Mouse (Mus musculus) urinary bladder, adult 2 months (tissue): ENCODE data around the gene Ankrd27. TPM values are rescaled to one million over a fixed set of nuclear protein-coding genes. Genes with fewer than 3 reads are reported as not detected.

ENCODE experiments used
- DNase-seq: peaks from one replicate; pipeline ENCODE4 v3.0.0; 2022; ENCODE audit warnings: low spot score
- polyA plus RNA-seq: library from polyadenylated mRNA; depleted of rRNA; stranded (reverse); fragments of >200 nt; gene quantifications from 2 replicates; pipeline ENCODE4 v1.2.3, GENCODE M21; 2012

The Ankrd27 gene
- polyA plus RNA-seq, 1 experiment, result 27.8 TPM

- no peak for DNase-seq
These were observed 54.0 kb downstream of the Ankrd27 start for GRCm38 (mm10) chr7:35640072-35640471.

DNA sequence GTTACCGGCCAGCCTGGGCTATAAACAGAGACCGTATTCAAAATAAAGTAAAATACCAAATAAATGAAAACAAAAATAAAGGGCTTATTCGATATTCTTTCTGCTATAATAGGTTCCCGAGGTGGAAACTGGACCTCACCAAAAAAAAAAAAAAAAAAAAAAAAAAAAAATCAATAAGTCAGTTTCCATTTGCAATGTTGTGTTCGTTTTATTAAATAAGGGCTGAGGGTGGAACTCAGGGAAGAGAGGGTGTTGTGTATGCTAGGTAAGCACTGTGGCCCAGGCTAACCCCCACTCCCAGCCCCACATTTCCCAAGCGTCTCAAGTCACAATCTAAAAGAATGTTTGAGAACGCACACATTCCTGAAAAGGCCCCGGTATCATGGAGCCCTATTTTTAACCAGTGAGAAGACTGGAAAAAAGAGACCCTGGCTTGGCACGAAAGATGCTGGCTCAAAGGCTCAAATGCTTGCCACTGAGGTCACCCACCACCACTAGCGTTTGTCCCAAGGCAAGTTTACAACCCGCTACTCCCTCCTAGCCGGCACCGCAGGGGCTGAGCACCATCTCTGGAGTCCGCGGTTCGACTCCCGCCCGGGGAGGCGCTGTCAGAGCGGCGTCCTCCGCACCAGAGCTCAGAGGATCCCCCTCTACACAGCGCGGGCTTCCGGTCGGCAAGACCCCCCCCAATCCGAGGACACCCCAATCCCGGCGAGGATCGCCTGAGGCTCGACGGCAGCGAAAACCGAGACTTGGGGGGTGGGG, 60.5 kb downstream of the Ankrd27 start:
- peak; percentile 26 for DNase-seq

GRCm38 (mm10) chr7:35647101-35647698, 61.2 kb downstream of the Ankrd27 start, which contains the start of gene Pdcd5:
TSS of gene Pdcd5 (minus strand) at chr7:35647521.
- DNase-seq, result peak; percentile 96

DNA sequence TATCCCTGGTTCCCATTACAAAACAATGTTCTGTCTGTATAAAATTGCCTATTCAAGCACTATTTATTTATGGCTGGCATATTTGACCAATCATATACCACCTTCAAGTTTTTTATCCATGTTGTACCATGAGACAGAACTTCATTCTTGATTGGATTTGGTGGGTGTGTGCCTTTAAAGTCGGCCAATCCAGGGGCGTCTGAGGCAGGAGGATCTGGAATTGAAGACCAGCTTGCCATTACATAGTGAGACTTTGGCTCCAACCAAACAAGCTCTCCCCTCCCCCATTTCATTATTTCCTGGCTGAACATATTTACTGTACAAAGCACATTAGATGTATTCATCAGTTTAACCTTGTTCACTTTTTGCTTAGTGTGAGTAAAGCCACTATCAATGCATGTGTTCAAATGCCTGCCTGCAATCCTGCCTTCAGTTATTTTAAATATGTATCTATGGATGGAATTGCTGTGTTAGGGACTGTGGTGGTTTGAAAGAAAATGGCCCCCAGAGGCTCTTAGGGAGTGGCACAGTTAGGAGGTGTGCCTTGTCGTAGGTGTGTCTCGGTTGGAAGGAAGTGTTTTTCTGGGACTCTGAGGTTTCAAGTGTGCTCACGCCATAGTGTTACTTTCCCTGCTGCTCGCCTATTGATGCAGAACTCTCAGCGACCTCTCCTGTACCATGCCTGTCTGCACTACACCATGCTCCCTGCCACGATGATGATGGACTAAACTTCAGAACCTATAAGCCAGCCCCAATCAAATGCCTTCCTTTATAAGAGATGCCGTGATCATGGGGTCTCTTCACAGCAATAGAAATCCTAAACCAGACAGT, 62.4 kb downstream of the Ankrd27 start:
- DNase-seq, result no peak

DNA sequence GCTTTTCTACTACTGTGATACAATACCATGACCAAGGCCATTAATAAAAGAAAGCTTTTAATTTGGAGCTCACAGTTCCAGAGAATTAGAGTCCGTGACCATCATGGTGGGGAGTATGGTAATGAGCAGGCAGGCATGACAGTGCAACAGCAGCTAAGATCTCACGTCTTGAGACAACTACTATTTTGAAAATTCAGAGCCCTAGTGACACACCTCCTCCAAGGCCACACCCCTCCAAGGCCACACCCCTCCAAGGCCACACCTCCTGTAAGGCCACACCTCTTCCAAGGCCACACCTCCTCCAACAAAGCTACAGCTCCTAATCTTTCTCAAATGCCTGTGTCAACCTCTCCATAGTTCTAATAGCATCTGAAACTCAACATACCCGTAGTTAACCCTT, 63.0 kb downstream of the Ankrd27 start:
- DNase-seq, result no peak

DNA sequence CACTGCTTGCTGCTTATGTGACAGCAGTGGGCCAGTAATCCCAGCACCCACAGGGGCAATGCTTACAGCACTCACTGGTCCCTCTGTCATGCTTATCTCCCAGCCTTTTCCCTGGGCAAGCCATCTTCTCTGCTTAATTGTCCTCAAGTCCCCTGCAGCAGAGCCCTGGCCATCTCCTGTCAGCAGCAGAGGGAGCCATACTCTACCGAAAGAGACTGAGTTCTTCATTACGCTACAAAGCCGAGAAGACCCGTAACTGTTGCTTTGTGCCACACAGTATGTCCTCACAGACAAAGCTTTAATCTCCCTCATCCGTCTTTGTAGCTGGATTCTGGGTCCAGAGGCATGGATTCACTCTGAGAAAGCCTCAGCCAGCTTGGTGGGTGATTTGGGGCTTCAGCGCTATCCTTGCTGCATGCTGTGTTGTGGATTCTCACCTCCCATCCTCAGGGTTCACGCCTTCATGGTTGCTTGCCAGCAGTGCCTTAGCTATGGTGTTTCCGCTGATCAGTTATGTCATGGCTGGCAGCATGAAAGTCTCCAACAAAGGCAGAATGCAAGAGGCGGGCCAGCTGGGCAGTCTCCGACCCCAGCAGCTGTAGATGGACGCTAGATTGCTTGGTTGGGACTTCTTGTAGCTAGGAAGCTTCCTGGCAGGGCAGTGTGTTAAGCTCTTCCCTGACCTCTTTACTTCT, 64.8 kb downstream of the Ankrd27 start:
- no peak for DNase-seq

DNA sequence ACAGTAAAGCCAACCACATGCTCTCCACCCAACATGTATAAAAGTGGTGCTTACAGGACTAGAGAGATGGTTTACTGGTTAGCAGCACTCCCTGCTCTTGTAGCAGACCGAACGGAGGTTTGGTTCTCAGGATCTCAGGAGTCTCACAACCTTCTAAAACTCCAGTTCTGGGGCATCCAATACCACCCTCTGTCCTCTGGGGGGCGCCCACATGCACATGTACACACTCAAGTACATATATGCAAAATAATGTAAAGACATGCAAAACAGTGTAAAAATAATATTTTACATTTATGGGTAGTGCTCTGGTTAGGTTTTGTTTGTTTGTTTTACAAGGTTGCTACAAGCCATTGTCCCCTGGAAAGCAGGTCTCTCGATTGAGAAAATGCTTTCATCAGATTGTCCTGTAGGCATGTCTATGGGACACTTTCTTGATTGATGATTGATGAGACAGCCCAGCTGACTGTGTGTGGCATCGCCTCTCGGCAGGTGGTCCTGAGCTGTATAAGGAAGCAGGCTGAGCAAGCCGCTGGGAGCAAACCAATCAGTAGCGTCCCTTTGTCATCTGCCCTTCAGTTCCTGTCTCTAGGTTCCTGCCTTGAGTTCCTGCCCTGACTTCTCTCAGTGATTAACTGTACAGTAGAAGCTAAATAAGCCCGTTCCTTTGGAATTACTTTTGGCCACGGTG, 65.7 kb downstream of the Ankrd27 start:
- no peak for DNase-seq

DNA sequence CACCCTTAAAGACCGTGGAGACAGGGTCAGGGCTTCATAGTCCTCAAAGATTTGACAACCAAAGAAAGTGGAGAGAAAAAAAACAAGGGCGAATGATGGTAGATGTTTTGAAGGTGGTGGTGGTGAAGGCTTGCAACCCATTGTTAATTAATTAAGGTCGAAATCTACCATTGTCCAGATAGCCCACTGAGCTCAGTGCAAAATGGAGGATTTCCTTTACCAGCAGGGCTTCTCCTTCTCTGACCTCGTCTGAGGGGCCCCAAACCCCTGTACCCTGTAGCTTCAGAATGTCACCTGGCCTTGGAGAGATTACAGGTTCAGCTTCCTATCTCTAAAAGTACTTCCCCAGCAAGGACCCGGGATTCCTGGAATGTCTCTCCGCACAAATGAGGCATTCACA, 71.8 kb downstream of the Ankrd27 start:
- no peak for DNase-seq

DNA sequence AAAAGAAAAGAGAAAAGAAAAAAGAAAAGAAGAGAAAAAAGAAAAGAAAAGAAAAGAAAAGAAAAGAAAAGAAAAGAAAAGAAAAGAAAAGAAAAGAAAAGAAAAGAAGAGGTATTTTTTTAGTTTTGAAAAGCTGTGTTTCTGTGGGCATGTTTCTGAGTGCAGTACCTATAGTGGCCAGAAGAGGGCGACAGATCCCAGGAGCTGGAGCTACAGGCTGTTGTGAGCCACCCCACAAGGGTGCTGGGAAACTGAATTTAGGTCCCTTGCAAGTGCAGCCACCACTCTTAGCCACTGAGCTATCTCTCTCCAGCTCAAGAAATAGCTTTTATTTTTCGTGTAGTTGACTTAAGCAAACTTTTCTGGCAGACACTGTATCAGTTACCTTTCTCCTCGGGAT, 73.1 kb downstream of the Ankrd27 start:
- DNase-seq, result no peak

GRCm38 (mm10) chr7:35663790-35664376, 77.8 kb downstream of the Ankrd27 start:
- DNase-seq, result no peak

- no peak for DNase-seq
These were observed 82.3 kb downstream of the Ankrd27 start for GRCm38 (mm10) chr7:35668066-35669041.

DNA sequence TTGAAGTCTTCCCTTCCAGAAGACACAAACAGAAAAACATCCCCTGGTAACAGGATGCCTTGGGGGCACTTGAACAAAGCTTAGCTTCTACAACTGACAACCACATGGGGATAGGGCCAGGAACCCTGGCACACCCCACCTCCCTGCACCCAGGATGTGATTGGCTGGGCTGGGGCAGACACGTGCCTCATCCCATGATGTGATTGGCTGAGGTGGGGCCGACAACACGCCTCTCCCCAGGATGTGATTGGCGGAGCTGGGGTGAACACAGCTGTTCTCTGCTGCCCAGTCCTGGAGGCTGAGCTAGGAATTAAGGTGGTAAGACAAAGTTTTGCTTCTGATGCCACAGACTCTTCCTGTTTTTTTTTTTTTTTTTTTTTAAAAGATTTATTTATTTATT, 92.9 kb downstream of the Ankrd27 start:
- no peak for DNase-seq

DNA sequence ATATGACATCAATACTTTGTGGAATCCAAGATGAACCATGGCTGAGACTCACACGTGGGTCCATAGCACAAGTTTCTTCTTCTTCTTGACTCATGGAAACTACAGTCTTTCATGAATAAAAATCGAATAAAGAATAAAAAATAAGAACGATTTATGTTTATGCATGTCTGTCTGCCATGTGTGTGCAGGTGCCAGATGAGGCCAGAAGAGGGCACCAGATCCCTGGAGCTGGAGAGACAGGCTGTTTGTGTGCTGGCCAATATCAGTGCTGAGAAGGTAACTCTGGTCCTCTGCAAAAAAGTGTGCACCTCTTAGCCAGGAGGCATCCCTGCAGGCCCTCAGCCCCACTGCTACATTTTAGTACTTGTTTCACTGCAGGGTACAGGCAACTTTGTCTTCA, 95.5 kb downstream of the Ankrd27 start:
- DNase-seq, result no peak

GRCm38 (mm10) chr7:35683409-35684122, 97.5 kb downstream of the Ankrd27 start:
- no peak for DNase-seq

DNA sequence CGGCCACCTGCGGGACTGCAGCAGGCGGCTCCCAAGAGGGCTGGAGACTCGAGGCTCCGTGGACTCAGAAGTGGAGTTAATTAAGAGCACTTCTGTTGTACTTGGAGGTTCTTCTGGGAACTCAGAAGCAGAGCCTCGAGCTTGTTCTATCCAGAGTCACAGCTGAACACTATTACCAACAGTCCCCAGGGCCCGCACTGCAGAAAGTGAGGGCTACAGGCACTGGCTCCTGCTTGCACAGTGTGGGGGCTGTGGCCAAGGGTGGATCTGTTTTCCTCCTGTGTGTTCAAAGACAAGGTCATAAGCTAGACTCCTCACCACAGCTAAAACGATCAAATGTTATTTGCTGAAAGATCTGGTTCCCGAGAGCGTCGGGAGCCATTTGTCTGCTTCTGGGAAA, 100.2 kb downstream of the Ankrd27 start:
- no peak for DNase-seq

GRCm38 (mm10) chr7:35686756-35687155, 100.7 kb downstream of the Ankrd27 start:
- peak; percentile 49 for DNase-seq

- DNase-seq, result no peak
These were observed 101.2 kb downstream of the Ankrd27 start for GRCm38 (mm10) chr7:35687229-35687628.

DNA sequence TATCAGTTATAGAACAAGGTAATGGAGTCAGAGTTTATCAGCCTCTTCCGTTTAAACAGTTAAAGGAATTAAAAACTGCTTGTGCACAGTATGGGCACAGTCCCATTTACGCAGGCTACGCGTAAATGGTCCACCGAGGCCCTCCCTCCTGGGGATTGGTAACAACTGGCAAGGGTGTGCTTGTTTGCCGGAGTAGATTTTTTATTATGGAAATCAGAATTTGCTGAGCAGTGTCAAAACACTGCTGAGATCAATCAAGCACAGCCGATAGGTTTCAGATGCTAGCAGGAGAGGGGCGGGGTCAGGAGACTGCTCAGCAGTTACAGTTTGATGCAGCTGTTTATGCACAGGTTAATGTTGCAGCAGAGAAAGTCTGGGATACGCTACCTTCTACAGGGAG, 102.2 kb downstream of the Ankrd27 start:
- no peak for DNase-seq
